Mouse (Mus musculus): ENCODE data around the gene Gm17027. TPM values are rescaled to one million over a fixed set of nuclear protein-coding genes. Genes with fewer than 3 reads are reported as not detected.
"Not testable (repeated sequence)": the region's sequence is repeated elsewhere in the genome, so short reads cannot be mapped to it uniquely, and the experiment has no call there.

The Gm17027 gene
- not detected in 2 replicates for polyA plus RNA-seq (2015; fragmentation: Nextera tagmentation; extraction: Ambion mirVana)

- WGBS, result 84% methylated on average over 1 of the region's 2 CpGs
- not testable (repeated sequence) for H3K4me1 ChIP-seq
Observed at GRCm38 (mm10) chr14:42162522-42162921, at the start of gene Gm17027. Gene Gm17027 (minus strand): TSS chr14:42162622.

GRCm38 (mm10) chr14:42190691-42191090 lies 28.3 kb upstream of the Gm17027 start, which contains the start of gene Gm3573:
Gene Gm3573 (minus strand): TSS chr14:42190791.
- H3K9ac ChIP-seq; H3K9me3 ChIP-seq (replicated peaks); H3K4me3 ChIP-seq (replicated peaks); H3K36me3 ChIP-seq; H3K4me1 ChIP-seq; ATAC-seq (replicated peaks; ENCODE audit: low FRiP score); H3K27me3 ChIP-seq; H3K4me2 ChIP-seq; H3K27ac ChIP-seq: not testable (repeated sequence)
- no CpG with 5 or more reads among the region's 1 CpGs for whole genome bisulfite sequencing

More at GRCm38 (mm10) chr14:42162522-42162921, at the start of gene Gm17027:
- not testable (repeated sequence) for ATAC-seq (replicated peaks; ENCODE audit: low FRiP score); H3K27ac ChIP-seq; H3K9me3 ChIP-seq (replicated peaks); H3K9ac ChIP-seq; H3K4me3 ChIP-seq (replicated peaks); H3K36me3 ChIP-seq; H3K4me2 ChIP-seq; H3K27me3 ChIP-seq

- H3K9ac ChIP-seq; H3K4me3 ChIP-seq (replicated peaks); H3K4me2 ChIP-seq; H3K36me3 ChIP-seq; H3K9me3 ChIP-seq (replicated peaks); H3K27ac ChIP-seq; ATAC-seq (replicated peaks; ENCODE audit: low FRiP score); H3K27me3 ChIP-seq; H3K4me1 ChIP-seq: not testable (repeated sequence)
- WGBS, result 82% methylated on average over 3 of the region's 3 CpGs
Observed at GRCm38 (mm10) chr14:42183936-42184335, 21.5 kb upstream of the Gm17027 start.

- not testable (repeated sequence) for H3K9me3 ChIP-seq (replicated peaks); H3K27ac ChIP-seq; H3K27me3 ChIP-seq; H3K9ac ChIP-seq; ATAC-seq (replicated peaks; ENCODE audit: low FRiP score); H3K4me3 ChIP-seq (replicated peaks); H3K4me1 ChIP-seq; H3K4me2 ChIP-seq; H3K36me3 ChIP-seq
- 77% methylated on average over 6 of the region's 8 CpGs for WGBS
Observed at GRCm38 (mm10) chr14:42134571-42134970, 27.9 kb downstream of the Gm17027 start.

GRCm38 (mm10) chr14:42133806-42134205 lies 28.6 kb downstream of the Gm17027 start:
- not testable (repeated sequence) for H3K27ac ChIP-seq; ATAC-seq (replicated peaks; ENCODE audit: low FRiP score); H3K4me1 ChIP-seq; H3K9ac ChIP-seq; H3K9me3 ChIP-seq (replicated peaks); H3K36me3 ChIP-seq; H3K27me3 ChIP-seq; H3K4me3 ChIP-seq (replicated peaks); H3K4me2 ChIP-seq
- 62% methylated on average over 13 of the region's 14 CpGs for WGBS

- 63% methylated on average over 1 of the region's 2 CpGs for WGBS
- H3K4me1 ChIP-seq; H3K9me3 ChIP-seq (replicated peaks); H3K9ac ChIP-seq; H3K4me3 ChIP-seq (replicated peaks); H3K36me3 ChIP-seq; H3K4me2 ChIP-seq; H3K27ac ChIP-seq; ATAC-seq (replicated peaks; ENCODE audit: low FRiP score); H3K27me3 ChIP-seq: not testable (repeated sequence)
Observed at GRCm38 (mm10) chr14:42117269-42117668, 45.2 kb downstream of the Gm17027 start, which contains the start of gene Gm7951. Gene Gm7951 (minus strand): TSS chr14:42117369.

Other genes starting within 250 kb of the Gm17027 start
- not detected in 2 replicates for gene 1700049E17Rik1, start 237.7 kb downstream of the Gm17027 start, polyA plus RNA-seq (2015; fragmentation: Nextera tagmentation; extraction: Ambion mirVana)
- not detected in 2 replicates for gene 1700024B05Rik, start 218.6 kb downstream of the Gm17027 start, polyA plus RNA-seq (2015; fragmentation: Nextera tagmentation; extraction: Ambion mirVana)
- gene Gm6401, start 194.7 kb downstream of the Gm17027 start, polyA plus RNA-seq (2015; fragmentation: Nextera tagmentation; extraction: Ambion mirVana), result not detected in 2 replicates
- not detected in 2 replicates for gene Gm3543, start 179.3 kb downstream of the Gm17027 start, polyA plus RNA-seq (2015; fragmentation: Nextera tagmentation; extraction: Ambion mirVana)
- gene Gm7951, start 45.3 kb downstream of the Gm17027 start, polyA plus RNA-seq (2015; fragmentation: Nextera tagmentation; extraction: Ambion mirVana), result not detected in 2 replicates
- not detected in 2 replicates for gene Gm3573, start 28.2 kb upstream of the Gm17027 start, polyA plus RNA-seq (2015; fragmentation: Nextera tagmentation; extraction: Ambion mirVana)
- gene Gm17026, start 97.4 kb upstream of the Gm17027 start, polyA plus RNA-seq (2015; fragmentation: Nextera tagmentation; extraction: Ambion mirVana), result not detected in 2 replicates
- gene Gm9611, start 134.7 kb upstream of the Gm17027 start, polyA plus RNA-seq (2015; fragmentation: Nextera tagmentation; extraction: Ambion mirVana), result not detected in 2 replicates
- gene Gm7995, start 147.6 kb upstream of the Gm17027 start, polyA plus RNA-seq (2015; fragmentation: Nextera tagmentation; extraction: Ambion mirVana), result not detected in 2 replicates